Mouse (Mus musculus) small intestine, adult 2 months (tissue): ENCODE data around the gene Nck1. TPM values are rescaled to one million over a fixed set of nuclear protein-coding genes. Genes with fewer than 3 reads are reported as not detected.

Experiments
- H3K27ac ChIP-seq: fragments of 200-500 bp; 2 replicates; pipeline ENCODE4 v1.5.1; 2012; ENCODE audit warnings: low read depth, low read length, control low read depth, inconsistent platforms; ENCODE audit not compliant: insufficient read depth
- H3K27me3 ChIP-seq: fragments of 200-500 bp; 2 replicates; pipeline ENCODE4 v1.6.1; 2012; ENCODE audit warnings: mild to moderate bottlenecking, moderate library complexity, low read length, inconsistent platforms; ENCODE audit not compliant: control insufficient read depth, insufficient read depth
- H3K36me3 ChIP-seq: fragments of 200-500 bp; 2 replicates; pipeline ENCODE4 v1.6.1; 2012; ENCODE audit warnings: mild to moderate bottlenecking, low read length, control low read depth, inconsistent platforms; ENCODE audit not compliant: control insufficient read depth, insufficient read depth
- H3K4me1 ChIP-seq: fragments of 200-500 bp; 2 replicates; pipeline ENCODE4 v1.6.1; 2012; ENCODE audit warnings: low read length, inconsistent platforms, mixed read lengths; ENCODE audit not compliant: control insufficient read depth, insufficient read depth, insufficient read length
- H3K4me3 ChIP-seq: fragments of 200-500 bp; 2 replicates; pipeline ENCODE4 v1.5.1; 2012; ENCODE audit warnings: low read depth, mild to moderate bottlenecking, control low read depth, inconsistent platforms, low read length, moderate library complexity
- CTCF ChIP-seq: fragments of 200-500 bp; IDR thresholded peaks from 2 replicates; pipeline ENCODE4 v1.5.1; 2012; ENCODE audit warnings: low read depth, mild to moderate bottlenecking, control low read depth, inconsistent platforms, low read length, moderate library complexity, mixed read lengths; ENCODE audit not compliant: insufficient replicate concordance, insufficient read length; ENCODE audit errors: extremely low read depth
- POLR2A ChIP-seq: fragments of 200-500 bp; IDR thresholded peaks from 2 replicates; pipeline ENCODE4 v1.6.1; 2012; ENCODE audit warnings: low read depth, mild to moderate bottlenecking, control low read depth, inconsistent platforms, low read length, moderate library complexity
- WGBS: fragments of 180-500 bp; shearing (Covaris S2); methylation state at CpG from one replicate; pipeline ENCODE4 v1.1.7; 2018; 5-methylcytosine and 5-hydroxymethylcytosine counted together
- polyA plus RNA-seq: library from polyadenylated mRNA; depleted of rRNA; stranded (reverse); fragments of >200 nt; gene quantifications from 2 replicates; pipeline ENCODE4 v1.2.3, GENCODE M21; 2012

Gene Nck1
- polyA plus RNA-seq, 1 experiment = 0.71 TPM

- 0 out of 2 replicates have a peak, but pooled peaks cover 2% of the 10 kb centered on the region for H3K4me1 ChIP-seq
- TF ChIP-seq CTCF = no peak
- no peak for TF ChIP-seq POLR2A
- no peaks in the 10 kb centered on the region for H3K27me3 ChIP-seq
- no peak overlapping the region for H3K4me3 ChIP-seq
- WGBS = 79% methylated on average over 6 of the region's 6 CpGs
- 0 out of 2 replicates have a peak, but pooled peaks cover 3% of the 10 kb centered on the region for H3K36me3 ChIP-seq
- no peak overlapping the region for H3K27ac ChIP-seq
These were observed 64.3 kb downstream of the Nck1 start for GRCm38 (mm10) chr9:100481626-100482025.

GRCm38 (mm10) chr9:100474056-100474455 is 71.9 kb downstream of the Nck1 start:
- WGBS = 20% methylated on average over 1 of the region's 1 CpGs

GRCm38 (mm10) chr9:100473361-100473760 is 72.6 kb downstream of the Nck1 start:
- TF ChIP-seq CTCF (no peak), POLR2A (no peak)
- no peaks in the 10 kb centered on the region for H3K27me3 ChIP-seq
- no peaks in the 10 kb centered on the region for H3K36me3 ChIP-seq
- H3K4me3 ChIP-seq = no peak overlapping the region
- H3K27ac ChIP-seq = no peak overlapping the region
- 90% methylated on average over 6 of the region's 6 CpGs for WGBS
- H3K4me1 ChIP-seq = peaks cover 19% of the 10 kb centered on the region

More at GRCm38 (mm10) chr9:100474056-100474455, 71.9 kb downstream of the Nck1 start:
- H3K4me1 ChIP-seq = peaks cover 19% of the 10 kb centered on the region
- H3K36me3 ChIP-seq = no peaks in the 10 kb centered on the region
- H3K4me3 ChIP-seq = no peak overlapping the region
- H3K27ac ChIP-seq = no peak overlapping the region
- TF ChIP-seq POLR2A (no peak), CTCF (no peak)
- no peaks in the 10 kb centered on the region for H3K27me3 ChIP-seq

- Histone ChIP-seq H3K36me3 (no peaks in the 10 kb centered on the region), H3K27me3 (no peaks in the 10 kb centered on the region), H3K27ac (no peak overlapping the region), H3K4me1 (peaks cover 20% of the 10 kb centered on the region), H3K4me3 (no peak overlapping the region)
- WGBS = 96% methylated on average over 8 of the region's 8 CpGs
- TF ChIP-seq POLR2A (no peak), CTCF (no peak)
These were observed 73.0 kb downstream of the Nck1 start for GRCm38 (mm10) chr9:100472931-100473330.

GRCm38 (mm10) chr9:100471605-100471953 is 74.4 kb downstream of the Nck1 start:
- no peaks in the 10 kb centered on the region for H3K36me3 ChIP-seq
- H3K4me1 ChIP-seq = peaks cover 31% of the 10 kb centered on the region
- no peak for TF ChIP-seq CTCF
- no peak for TF ChIP-seq POLR2A
- H3K4me3 ChIP-seq = no peak overlapping the region
- no peak overlapping the region for H3K27ac ChIP-seq
- H3K27me3 ChIP-seq = no peaks in the 10 kb centered on the region
- 47% methylated on average over 4 of the region's 4 CpGs for WGBS

- Histone ChIP-seq H3K4me3 (no peak overlapping the region), H3K27me3 (no peaks in the 10 kb centered on the region), H3K36me3 (no peaks in the 10 kb centered on the region), H3K27ac (peak overlapping the region; percentile 58), H3K4me1 (peaks cover 33% of the 10 kb centered on the region)
- TF ChIP-seq POLR2A (no peak), CTCF (no peak)
- WGBS = 25% methylated on average over 8 of the region's 8 CpGs
These were observed 74.9 kb downstream of the Nck1 start for GRCm38 (mm10) chr9:100470936-100471604.

- Histone ChIP-seq H3K36me3 (0 out of 2 replicates have a peak, but pooled peaks cover 2% of the 10 kb centered on the region), H3K4me3 (no peak overlapping the region), H3K4me1 (peaks cover 35% of the 10 kb centered on the region), H3K27me3 (no peaks in the 10 kb centered on the region), H3K27ac (no peak overlapping the region)
- TF ChIP-seq POLR2A (no peak), CTCF (no peak)
- 72% methylated on average over 1 of the region's 1 CpGs for WGBS
These were observed 75.7 kb downstream of the Nck1 start for GRCm38 (mm10) chr9:100470228-100470627.
